Mouse (Mus musculus) left cerebral cortex, adult 11 months (tissue): ENCODE measurements around the gene Tmc1.
A peak's percentile ranks its signal among the peaks of the same experiment; 100 is the strongest.

Source experiments
- DNase-seq: peaks from one replicate; pipeline ENCODE4 v3.0.0; 2022; ENCODE audit warnings: low spot score

Tmc1 gene

DNA sequence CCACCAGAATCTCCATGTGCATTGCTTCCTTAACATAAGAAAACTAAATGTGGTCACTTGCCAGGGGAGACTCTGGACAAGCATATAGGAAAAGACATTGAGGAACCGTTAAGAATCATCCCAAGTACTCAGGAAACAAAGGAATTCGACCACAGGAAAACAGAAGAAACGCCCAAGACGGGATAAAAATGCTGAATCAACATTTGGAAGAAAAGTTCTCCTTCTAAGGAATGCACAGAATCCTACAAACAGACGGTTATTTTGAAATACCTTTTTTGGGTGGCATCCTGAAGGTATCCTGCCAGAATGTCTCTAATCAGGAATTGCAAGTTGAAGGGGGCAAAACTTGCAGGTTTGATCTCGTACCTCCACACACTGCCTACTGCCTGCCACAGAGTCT lies at the start of gene Tmc1:
Tmc1 (minus strand) TSS at position 329 of the 400 bp plus-strand sequence.
- DNase-seq: no peak

DNA sequence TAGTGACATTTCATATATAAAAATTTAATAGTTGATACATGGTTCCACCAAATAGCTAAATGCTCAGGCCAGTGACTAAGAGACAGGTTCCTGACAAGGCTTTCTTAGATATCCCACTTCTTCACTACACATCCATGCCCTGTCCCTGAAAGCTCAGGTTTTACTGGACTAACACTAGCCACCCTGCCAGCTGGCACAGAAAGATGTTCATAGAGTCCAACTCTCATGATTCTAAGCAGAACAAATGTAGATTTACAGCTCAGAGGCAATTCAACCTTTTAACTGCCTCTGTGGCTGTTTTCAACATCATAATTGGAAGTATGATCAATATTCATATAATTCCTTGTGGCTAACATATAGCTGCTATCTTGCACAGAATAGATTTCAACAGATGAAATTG lies 47.5 kb upstream of the Tmc1 start:
- no peak for DNase-seq

DNA sequence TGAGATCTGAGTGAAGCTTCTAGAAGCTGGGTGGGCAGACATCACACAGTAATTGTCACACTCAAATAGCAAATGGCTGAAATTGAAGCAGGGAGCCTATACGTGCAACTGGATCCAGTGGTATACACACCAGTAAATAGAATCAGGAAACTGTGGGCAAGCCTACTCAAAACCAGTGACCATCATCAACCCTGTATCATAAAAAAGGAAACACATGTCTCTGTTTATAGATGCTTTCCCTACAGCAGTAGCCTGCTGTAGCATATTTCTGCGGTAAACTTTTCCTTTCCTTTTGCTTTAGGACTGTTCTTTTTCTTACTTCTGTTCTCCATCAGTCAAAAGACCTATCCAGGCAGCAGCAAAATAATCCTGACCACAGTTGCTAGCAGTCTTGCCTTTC lies 25.2 kb upstream of the Tmc1 start:
- no peak for DNase-seq

DNA sequence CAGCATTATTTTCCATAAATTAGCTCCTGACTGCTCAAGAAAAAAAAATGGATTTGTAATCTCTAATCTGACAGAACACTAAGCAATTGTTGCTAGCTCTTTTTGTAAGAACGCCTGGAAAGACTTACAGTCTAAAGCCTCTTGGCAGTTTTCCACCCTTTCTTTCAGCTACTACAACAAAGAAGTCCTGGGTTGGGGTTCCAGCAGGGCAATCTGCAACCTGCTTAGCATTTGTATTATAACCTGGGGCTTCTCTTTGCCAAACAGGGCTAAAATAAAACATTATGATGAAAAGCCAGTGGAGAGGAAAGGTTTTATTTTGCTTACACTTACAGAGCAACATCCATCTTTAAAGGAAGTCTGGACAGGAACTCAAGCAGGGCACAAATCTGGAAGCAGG lies 24.1 kb upstream of the Tmc1 start:
- DNase-seq: no peak

DNA sequence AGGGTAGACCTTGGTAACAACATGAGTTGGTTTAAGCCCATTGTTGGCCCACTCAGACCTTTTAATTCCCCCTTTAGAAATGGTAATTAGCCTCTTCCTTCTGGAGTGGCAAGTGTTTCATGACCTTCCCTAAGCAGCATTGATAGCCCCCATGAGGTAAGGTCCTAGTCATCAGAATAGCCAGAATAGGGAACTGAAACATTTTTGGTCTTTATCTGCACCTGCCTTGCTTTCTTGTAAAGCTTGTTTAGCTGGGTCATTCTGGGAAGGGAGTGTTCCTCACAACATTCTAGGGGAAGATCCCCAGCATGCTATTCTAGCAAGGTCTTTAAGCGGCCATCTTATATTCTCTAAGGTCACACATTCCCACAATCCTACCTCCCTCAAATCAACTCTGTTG lies 17.9 kb upstream of the Tmc1 start:
- no peak for DNase-seq

DNA sequence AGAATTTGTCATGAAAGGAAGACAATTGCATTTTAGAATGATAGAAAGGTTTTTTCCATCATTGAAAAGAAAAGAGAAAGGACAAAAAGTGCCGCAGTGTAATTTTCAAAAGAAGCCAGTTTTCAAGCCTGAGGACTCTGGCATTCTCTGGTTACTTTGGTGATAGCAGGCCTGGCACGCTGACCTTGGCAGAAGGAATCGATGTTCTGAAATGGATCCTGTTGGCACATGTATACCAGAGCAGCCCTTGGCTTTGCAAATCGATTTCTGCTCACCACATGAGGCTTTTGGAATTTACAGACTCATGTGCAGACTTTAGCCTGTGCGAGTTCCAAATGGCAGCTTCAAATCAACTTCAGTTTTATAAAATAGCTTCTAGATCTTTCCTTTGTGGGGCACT lies 813 bp upstream of the Tmc1 start:
- no peak for DNase-seq

DNA sequence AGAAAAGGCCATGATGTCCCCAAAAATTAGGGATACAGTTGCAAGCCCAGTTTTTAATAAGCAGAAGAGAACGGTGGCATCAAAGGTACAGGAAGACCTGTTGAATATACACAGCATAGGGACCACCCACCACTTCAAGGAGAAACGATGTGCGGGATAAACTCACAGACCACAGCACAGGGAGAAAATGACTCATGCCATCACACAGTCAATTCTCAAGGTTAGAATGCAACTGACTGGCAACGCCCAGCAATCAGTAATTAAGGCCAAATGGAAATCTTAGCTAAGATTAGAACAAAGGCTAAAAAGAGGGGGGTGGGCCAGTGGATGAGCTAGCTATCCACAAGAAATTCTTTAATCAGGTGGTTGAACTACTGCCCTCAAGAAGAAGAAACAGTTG lies 9.6 kb downstream of the Tmc1 start:
- no peak for DNase-seq

DNA sequence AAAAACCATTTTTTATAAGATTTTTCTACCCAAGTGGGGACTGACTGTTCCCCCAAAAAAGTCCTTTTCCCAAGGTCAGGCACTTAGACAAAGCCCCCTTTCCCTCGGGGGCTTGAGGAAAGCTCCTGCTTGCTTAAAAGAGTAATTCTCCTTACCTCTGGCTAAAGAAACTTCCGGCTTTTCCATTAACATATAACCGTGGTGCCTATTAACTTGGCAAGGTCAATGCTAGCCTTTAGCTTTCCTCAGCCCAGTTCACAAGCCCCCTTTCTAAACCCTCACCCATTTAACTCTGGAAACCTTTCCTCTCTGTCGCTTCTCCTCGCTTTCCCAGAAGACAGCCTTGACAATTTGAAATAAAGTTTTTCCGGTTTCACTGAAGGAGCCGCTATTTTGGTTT lies 29.7 kb downstream of the Tmc1 start:
- DNase-seq: no peak

DNA sequence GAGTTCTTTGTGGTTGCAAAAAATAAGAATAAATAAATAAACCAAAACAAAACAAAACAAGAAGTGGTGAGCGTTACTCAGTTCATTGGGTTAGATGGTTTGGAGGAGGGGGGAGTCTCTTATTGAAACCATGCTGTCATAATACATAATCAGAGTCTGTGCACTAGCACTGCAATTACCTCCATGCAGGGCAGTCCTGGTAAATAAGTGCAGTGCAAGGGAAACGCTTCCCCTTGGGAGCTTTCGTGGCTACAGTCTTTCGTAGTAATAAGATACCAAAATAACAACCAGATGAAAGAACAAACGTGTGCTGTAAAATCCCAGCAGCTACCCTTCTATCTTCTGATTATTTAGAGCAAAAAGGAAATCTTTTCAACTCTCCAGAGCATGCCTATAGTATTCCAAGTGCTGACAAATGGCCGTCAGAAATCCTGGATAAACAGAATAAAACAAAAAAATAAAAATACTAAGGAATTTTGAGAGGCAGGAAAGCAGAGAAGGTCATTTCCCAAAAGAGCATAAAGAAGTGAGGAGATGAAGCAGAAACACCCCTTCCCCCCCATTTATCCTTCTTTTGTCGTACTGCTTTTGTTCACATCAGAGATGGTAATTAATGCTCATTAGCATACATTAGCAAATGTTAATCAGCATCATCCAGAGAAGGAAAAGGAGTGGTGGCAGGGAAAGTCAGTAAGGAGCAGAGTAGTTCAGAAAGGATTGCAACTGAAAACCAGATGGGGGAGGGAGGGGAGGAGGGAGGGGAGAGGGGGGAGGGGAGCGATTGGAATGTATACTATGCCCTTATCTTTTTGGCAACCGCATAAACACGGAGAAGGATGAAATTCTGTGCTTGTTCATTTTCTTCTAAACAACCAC lies 30.4 kb downstream of the Tmc1 start:
- DNase-seq: no peak

DNA sequence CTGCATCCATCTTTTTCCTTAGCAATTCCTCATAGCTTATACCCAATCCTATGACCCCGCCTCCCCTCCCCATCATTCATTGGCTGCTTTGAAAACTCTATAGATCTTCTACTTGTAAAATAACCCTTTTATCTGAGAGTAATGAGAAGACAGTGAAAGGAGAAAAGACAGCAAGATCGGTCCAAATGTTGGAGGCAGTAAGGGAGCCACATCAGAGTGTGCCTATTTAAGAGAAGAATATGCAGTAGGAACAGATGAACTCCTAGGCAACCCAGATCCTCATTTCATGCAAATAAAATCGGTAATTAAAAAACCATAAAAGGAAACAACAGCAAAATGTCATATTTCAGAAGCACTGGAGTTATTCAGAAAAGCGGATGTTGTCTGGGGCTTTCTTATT lies 35.8 kb downstream of the Tmc1 start:
- DNase-seq: no peak

DNA sequence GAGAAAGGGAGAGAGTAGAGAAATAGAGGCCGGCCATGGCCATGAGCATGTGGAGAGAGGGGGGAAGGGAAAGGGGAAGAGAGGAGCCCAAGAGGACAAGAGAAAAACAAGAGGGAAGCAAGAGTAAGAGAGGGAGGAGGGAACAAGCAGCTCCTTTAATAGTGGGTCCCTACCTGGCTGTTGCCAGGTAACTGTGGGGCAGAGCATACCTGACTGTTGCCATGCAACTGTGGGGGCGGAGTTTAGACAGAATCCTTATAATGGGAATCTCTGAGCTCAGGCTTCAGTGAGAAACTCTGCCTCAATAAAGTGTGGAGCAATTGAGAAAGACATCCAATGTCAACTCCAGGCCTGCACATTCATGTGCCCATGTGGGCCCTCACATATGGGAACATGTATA lies 38.9 kb downstream of the Tmc1 start:
- DNase-seq: no peak

DNA sequence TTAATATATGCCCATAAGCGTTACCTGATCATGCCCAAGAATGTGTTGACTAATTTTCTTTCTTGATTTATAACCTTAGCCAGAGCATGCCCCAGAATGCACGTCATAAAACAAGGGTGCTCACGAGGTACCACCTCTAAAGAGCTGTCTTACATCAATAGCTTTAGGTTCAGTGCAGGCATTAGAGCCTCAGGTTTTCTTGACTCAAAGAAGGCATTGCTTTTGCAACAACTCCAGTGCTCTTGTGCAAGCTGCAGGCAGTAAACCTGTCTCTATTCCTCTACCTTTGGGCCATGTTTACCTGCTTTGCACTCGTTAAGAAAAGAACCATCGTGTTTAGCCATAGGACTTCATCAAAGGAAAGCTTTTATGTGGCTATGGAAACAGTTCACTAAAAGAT lies 43.6 kb downstream of the Tmc1 start:
- DNase-seq: no peak

DNA sequence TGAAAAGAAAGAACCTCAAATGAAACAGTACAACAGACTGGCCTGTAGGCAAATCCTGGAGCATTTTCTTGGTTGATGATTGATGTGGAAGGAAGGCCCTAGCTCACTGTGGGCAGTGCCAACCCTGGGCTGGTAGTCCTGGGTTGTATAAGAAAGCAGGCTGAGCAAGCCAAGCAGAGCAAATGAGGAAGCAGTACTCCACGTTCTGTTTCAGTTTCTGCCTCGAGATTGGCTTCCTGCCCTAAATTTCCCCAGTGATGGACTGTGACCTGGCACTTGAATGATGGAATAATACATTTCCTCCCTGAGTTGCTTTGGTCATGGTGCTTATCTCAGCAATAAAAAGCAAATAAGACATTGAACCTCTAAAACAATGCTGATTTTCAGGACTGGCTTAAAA lies 72.8 kb downstream of the Tmc1 start:
- no peak for DNase-seq

DNA sequence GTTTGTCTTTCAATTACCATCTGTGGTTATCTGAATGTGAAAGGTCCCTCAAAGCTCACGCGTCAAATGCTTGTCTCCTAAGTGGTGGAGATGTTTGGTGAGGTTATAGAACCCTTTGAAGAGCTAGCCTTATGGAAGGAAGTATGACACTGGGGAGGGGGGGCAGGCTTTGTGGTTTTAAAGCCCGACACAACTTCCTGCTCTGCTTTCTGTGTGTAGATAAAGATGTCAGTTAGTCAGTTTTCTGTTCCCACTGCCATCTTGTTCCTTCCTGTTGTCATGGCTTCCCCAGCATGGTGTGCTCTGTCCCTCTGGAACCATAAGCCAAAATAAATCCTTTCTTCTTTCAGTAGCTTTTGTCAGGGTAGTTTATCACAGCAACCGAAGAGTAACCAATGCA lies 78.1 kb downstream of the Tmc1 start:
- no peak for DNase-seq

DNA sequence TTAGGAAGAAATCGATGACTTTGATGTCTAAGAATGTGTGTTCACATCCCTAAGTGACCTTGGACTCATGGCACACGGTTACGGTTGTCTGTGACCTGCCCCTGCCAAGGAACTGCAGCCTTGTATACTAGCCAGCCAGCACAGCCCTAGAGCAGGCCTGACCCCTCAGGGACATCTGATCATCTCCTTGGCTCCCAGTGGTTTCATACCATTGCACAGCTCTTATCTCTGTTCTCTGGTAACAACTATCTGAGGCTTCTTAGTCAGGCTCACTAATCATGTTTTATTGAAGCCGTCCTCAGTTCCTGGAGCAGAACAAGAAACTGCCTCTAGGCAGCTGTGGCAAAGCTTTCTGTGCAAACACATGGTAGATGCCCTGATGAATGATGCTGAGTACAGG lies 92.2 kb downstream of the Tmc1 start:
- no peak for DNase-seq

DNA sequence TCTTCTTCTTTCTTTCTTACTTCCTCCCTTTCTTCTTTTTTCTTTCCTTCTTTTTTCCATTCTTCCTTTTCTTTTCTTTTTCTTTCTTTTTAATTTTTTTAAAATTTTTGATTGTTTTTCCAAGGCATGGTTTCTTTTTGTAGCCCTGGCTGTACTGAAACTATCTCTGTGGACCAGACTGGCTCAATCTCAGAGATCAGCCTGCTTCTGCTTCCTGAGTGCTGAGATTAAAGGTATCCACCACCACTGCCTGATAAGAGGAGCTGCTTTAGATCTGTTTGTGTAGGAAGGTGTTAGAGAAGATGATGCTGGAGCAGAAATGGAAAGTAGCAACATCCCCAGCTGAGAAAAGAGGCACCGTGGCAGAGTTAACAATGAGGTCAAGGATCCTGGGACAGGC lies 93.7 kb downstream of the Tmc1 start:
- DNase-seq: no peak

DNA sequence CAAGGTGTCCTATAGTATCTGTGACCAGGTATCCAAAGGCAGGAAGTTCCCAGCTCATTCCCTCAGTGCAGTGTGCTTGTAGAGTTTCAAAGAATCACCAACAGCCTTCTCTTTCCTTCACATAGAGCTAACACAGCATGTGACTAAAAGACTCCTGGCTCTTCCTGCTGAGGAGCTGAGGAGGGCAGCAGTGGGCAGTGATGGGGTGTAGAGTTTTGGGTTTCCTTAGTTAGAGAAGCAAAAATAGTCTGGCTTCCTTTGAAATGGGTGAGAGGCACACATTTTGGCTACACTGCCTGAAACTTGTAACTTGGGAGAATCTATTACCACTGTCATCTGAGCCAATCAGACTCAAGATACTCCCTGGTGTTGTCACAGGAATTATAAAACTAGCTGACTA lies 96.2 kb downstream of the Tmc1 start:
- no peak for DNase-seq

DNA sequence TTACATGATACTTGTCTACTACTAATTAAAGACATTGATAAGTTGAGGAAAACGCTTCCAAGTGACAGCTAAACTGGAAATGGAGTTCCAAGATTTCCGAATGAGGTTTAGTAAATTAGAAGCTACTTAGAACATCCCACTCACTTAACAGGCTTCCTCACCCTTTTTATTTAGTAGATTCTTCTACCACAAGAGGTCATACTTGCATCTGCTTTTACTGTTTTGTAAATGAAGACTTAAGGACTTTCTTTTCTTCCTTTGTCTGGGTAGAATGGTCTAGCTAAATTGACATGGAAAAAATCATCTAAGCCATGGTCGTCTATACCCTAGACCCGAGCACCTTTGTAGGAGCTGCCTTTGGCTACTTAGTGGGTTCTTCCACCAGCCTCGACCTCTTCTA lies 105.1 kb downstream of the Tmc1 start:
- peak; percentile 5 for DNase-seq

DNA sequence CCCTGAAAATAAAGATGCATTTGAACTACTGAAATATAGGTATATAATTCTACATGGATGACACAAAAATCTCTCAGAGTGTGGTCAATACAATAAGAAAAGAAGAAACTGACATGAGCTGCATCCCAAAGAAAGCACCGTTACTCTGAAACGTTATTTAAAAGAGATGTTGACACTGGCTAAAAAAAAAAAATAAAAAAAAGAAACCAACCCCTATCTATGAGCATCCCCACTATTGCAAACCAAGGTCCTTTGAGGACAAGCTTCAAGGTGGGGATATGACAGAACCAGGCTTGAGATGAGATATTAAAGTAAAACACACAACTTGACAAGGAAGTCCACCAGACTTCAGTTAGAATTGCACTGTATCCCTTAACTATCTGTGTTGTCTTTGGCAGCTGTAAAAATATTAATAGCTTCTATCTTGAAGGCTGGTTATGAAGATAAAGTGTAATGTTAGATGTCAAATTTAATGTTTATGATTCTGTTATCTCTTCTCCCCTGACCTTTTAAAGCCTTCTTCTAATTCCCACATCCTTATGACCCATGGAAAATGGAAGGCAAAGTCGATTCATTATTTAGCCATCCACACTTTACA lies 106.4 kb downstream of the Tmc1 start:
- no peak for DNase-seq

DNA sequence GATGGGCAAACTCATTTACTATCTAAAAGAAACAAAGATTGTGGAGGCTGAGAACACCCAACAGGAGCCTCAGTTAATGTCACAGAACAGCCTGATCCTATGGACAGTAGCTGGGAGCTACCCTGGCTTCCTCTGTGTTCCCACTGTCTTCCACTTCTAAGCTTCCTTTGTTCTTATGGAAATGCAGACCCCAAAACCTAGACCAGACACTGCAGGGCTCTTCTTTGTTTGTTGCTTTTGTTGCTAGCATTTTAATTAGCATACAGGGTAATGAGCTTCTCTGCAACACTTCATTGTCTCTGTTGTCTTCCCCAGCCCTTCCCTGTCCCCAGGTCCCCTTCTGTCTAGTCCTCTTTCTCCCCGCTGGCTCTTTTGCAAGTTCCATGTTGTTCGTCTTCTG lies 116.6 kb downstream of the Tmc1 start:
- DNase-seq: no peak

DNA sequence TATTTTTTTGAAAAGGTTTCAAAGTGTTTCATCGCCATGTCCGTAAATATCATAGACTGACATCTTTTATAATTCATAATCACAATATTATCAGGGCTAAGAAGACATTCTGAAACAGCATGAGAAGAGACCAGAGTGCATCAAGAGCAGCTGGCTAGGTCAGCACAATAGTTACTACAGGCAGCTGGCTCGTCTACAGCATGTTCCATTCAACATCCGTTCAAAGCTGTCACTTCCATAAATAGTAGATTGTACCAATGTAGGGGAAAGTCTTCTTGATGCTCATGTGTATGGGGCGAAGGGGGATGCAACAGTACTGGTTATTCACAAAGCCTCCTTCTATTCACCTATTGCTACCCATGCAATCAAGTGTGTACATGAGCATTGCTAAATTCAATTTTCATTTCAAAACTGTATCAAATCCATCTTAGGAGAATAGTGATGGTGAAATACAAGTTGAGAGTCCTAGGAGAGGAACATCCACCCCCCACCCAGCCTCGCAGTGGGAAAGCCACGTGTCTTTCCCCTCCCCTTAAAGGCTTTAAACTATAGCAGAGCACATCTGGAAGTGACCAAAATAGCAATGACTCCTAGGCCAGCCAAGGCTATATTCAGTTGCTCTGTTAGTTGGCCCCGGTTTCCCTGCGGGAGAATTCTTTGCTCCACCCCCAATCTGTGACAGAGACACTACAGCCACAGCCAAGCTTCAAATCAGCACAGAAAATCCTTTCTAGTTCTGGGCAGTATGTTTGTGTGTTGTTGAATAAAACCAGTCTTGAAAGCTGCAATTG lies 117.8 kb downstream of the Tmc1 start:
- no peak for DNase-seq

DNA sequence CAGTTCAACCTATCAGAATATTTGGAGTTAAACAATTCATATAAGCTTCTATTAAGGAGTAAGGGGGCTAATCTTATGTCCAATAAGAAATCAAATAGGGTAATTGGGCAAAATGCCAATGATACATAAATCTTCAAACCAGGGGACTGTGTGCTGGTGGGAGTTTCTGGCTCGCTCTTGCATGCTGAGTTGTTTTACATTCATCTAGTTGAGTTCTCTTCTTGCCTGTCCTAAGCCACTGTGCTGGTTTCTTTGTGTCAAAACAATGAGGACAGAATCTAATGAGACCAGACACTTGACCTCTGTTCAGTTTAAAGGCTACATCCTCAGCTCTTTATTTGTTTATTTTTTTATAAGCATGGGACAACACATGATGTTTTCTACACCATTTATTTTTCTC lies 119.1 kb downstream of the Tmc1 start:
- no peak for DNase-seq

DNA sequence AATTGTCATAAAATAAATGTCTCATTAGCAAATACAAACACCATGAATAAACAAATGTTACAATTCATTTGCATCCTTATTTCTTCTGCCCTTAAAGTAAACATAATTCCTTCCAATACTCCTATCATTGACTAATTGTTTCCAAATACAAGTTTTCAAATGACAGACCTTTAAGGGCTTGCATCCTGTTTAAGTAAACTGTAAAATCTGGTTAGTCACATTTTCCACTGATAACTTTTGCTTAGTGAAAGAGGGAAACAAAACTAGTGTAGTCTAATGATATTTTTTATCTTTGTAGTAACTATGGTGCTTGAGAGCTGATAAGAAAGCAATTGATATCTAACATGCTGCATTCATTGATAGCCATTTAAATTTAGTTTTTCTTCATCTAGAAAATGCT lies 154.5 kb downstream of the Tmc1 start:
- no peak for DNase-seq
